Mouse (Mus musculus) left cerebral cortex, adult 2 months (tissue): ENCODE data around the gene Klk7. TPM values are rescaled to one million over a fixed set of nuclear protein-coding genes. Genes with fewer than 3 reads are reported as not detected.

Experiments used
- DNase-seq, 2 experiments: peaks; one replicate each; pipeline ENCODE4 v3.0.0; 2021 to 2022; ENCODE audit warnings: low spot score in 2 of 2, mixed read lengths in 1 of 2; ENCODE audit errors: extremely low spot score in 1 of 2
- H3K27ac ChIP-seq: fragments of 200-600 bp; 2 replicates; pipeline ENCODE4 v1.8.1; 2022
- H3K4me3 ChIP-seq: fragments of 200-600 bp; 2 replicates; pipeline ENCODE4 v1.8.1; 2022
- CTCF ChIP-seq: fragments of 200-600 bp; IDR thresholded peaks from 2 replicates; pipeline ENCODE4 v1.8.1; 2022; ENCODE audit warnings: antibody characterized with exemption, mild to moderate bottlenecking, moderate library complexity
- intact Hi-C: fragments of 180-260 bp; cut with DNase I; formaldehyde crosslinking; loops from one replicate; pipeline ENCODE4 v1.15.1; 2025
- total RNA-seq, 2 experiments: library from RNA; stranded (reverse); gene quantifications; 2 replicates each; pipeline ENCODE4 v1.2.3; 2021

Klk7 gene
- total RNA-seq, 2 experiments from 2014 or later = not detected

GRCm38 (mm10) chr7:43778176-43778970 is 32.7 kb upstream of the Klk7 start:
- Histone ChIP-seq H3K4me3 (no peak overlapping the region), H3K27ac (no peak overlapping the region)
- no peak for TF ChIP-seq CTCF
- peak in 1 of 2 experiments; percentile 3 for DNase-seq
- intact Hi-C loops = no loop called here

GRCm38 (mm10) chr7:43780241-43780640 is 30.9 kb upstream of the Klk7 start:
- no peak overlapping the region for H3K4me3 ChIP-seq
- TF ChIP-seq CTCF = no peak
- intact Hi-C loops = loop anchor here (5.0 kb wide), 1 partner anchor 98 kb away; no protein-coding TSS in a partner anchor
- no peak overlapping the region for H3K27ac ChIP-seq
- no peak for DNase-seq

GRCm38 (mm10) chr7:43780746-43781145 is 30.3 kb upstream of the Klk7 start, which contains the start of gene Klk10:
Klk10 (plus strand) TSS chr7:43781035.
- no peak for TF ChIP-seq CTCF
- no peak for DNase-seq
- intact Hi-C loops = loop anchor here (5.0 kb wide), 1 partner anchor 98 kb away; no protein-coding TSS in a partner anchor
- H3K27ac ChIP-seq = no peak within 1 kb of the TSS
- no peak within 1 kb of the TSS for H3K4me3 ChIP-seq

DNA sequence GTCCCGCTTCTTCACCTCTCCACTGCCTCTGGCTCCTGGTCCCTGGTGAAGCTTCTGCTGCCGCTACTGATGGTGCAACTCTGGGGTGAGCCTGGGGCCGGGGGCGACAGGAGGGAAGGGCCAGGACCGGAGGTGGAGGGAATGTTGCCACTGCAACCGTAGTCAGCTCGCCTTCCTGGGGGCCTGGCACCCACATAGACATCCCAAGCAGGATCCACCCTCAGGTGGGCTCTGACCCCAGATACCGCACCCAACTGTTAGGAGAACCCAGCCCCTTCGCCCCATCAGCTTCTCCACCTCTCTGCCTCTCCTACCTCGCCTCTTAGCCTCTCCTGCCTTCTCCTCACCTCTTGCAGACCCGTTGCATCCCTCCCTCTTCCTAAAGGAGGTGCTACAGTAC is 29.6 kb upstream of the Klk7 start:
- intact Hi-C loops = loop anchor here (5.0 kb wide), 1 partner anchor 99 kb away; no protein-coding TSS in a partner anchor
- no peak overlapping the region for H3K27ac ChIP-seq
- H3K4me3 ChIP-seq = no peak overlapping the region
- TF ChIP-seq CTCF = no peak
- DNase-seq = no peak

DNA sequence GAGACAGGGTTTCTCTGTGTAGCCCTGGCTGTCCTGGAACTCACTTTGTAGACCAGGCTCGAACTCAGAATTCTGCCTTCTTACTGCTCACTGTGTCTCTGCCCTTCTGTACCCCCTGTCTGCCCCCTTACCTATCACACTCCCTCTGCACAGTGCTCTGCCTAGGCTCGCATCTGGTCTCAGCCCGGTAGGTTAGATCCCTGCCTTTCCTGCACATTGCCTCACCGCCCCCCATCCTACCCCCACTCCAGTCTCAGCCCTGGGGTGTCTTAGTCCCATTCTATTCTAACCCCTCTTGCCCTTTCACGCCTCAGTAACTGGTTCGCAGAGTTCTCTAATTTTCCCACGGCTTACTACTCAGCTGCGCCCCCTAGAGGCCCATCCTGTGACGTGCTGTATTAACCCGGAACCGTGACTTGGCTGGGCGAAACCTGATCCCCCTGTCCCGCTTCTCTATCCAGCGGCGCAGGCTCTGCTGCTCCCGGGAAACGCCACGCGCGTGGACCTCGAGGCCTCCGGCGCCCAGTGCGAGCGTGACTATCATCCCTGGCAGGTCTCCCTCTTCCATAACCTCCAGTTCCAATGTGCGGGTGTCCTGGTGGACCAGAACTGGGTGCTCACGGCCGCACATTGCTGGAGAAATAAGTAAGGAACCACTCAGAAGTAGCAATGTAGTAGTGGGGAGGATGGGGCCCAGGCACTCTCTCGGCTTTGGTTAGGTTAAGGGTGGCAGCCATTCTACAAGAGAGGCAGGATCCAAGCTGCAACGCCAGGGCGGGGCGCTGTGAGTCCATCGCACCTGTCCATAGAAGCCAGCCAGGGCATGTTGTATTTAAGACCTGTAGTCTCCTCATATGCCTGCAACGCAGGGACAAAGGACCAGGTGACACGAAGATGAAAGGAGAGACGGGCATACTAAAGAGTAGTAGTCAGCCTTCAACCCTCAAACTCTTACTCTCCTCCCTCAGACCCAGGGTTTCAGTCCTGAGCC is 28.5 kb upstream of the Klk7 start:
- H3K4me3 ChIP-seq = no peak overlapping the region
- peak; percentile 77 for TF ChIP-seq CTCF
- intact Hi-C loops = loop anchor here (5.0 kb wide), 1 partner anchor 100 kb away; no protein-coding TSS in a partner anchor
- peak; percentile 61 to 71 for DNase-seq
- no peak overlapping the region for H3K27ac ChIP-seq

GRCm38 (mm10) chr7:43785286-43785685 is 25.8 kb upstream of the Klk7 start:
- H3K27ac ChIP-seq = no peak overlapping the region
- intact Hi-C loops = loop anchor here (5.0 kb wide), 1 partner anchor 107 kb away; no protein-coding TSS in a partner anchor
- DNase-seq = no peak

GRCm38 (mm10) chr7:43788096-43788495 is 23.0 kb upstream of the Klk7 start:
- Histone ChIP-seq H3K4me3 (no peak overlapping the region), H3K27ac (no peak overlapping the region)
- DNase-seq = no peak
- TF ChIP-seq CTCF = no peak
- intact Hi-C loops = loop anchor here (5.0 kb wide), 1 partner anchor 104 kb away; no protein-coding TSS in a partner anchor

More at GRCm38 (mm10) chr7:43785286-43785685, 25.8 kb upstream of the Klk7 start:
- TF ChIP-seq CTCF = peak; percentile 21
- H3K4me3 ChIP-seq = no peak overlapping the region

- peak; percentile 49 for TF ChIP-seq CTCF
- no peak overlapping the region for H3K27ac ChIP-seq
- no peak for DNase-seq
- H3K4me3 ChIP-seq = no peak overlapping the region
- intact Hi-C loops = loop anchor here (5.0 kb wide), 1 partner anchor 103 kb away; no protein-coding TSS in a partner anchor
Observed at GRCm38 (mm10) chr7:43789295-43789694, 21.8 kb upstream of the Klk7 start.

DNA sequence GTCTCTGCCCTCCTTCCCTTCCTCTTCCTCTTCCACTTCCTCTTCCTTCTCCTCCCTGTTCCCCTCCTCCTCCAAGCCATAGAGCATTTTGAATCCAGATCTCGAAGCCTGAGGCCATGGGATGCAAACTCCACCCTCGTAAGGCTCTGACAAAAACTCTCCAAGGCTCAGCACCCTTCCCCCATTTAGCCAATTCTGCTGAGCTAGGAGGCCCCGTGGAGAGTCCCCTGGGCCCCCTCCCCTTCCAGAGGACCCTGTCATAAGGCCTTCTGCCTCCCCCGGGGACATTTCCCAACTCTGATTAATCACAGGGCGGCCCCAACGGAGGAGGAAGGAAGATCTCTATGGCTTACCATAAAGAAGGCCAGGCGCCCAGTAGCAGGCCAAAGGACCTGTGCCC is 19.5 kb upstream of the Klk7 start, which contains the start of gene Klk9:
Klk9 (plus strand) TSS at position 301 of the 400 bp plus-strand sequence.
- H3K27ac ChIP-seq = no peak within 1 kb of the TSS
- H3K4me3 ChIP-seq = no peak within 1 kb of the TSS
- intact Hi-C loops = loop anchor here (5.0 kb wide), 1 partner anchor 81 kb away; no protein-coding TSS in a partner anchor
- no peak for DNase-seq
- no peak for TF ChIP-seq CTCF

DNA sequence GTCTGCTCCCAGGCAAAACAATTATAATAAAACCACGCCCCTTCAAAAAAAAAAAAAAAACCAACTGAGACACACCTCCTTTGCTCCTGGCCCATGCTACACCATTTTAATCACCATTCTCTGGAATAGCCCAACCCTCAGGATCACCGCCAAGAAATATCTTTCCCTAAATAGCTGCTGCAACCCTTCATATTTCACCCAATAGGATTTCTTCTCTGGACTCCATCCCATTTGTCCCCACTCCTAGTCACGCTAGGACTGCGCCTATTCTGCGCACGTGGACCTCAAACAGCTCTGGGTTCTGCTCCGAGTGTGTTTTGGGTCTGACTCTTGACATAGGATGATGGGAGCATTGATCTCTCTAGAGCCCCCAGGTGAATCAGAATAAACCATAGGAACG is 14.7 kb upstream of the Klk7 start:
- no peak for DNase-seq
- Histone ChIP-seq H3K4me3 (peak overlapping the region; percentile 56), H3K27ac (no peak overlapping the region)
- no peak for TF ChIP-seq CTCF
- intact Hi-C loops = no loop called here

GRCm38 (mm10) chr7:43797333-43797769 is 13.7 kb upstream of the Klk7 start, which contains the start of gene Klk8:
Klk8 (plus strand) TSS chr7:43797577.
- no peak for DNase-seq
- no peak for TF ChIP-seq CTCF
- Histone ChIP-seq H3K27ac (no peak within 1 kb of the TSS), H3K4me3 (peak within 1 kb of the TSS; percentile 56)
- intact Hi-C loops = no loop called here
